ENCODE assay signal across 19 mouse cellular contexts in the genomic region with DNA sequence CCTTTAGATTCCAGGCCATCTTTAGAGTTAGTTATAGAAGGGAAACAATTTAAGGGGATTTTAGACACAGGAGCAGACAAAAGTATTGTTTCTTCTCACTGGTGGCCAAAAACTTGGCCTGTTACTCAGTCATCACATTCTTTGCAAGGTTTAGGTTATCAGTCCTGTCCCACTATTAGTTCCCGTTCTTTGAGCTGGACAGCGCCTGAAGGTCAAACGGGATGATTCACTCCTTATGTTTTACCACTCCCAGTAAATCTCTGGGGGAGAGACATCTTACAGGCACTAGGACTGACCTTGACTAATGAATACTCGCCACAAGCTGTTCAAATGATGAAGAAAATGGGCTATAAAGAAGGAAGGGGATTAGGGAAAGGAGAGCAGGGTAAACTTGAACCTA. TPM values are rescaled to one million over a fixed set of nuclear protein-coding genes. Genes with fewer than 3 reads are reported as not detected.
DNase-seq lines count a peak whose midpoint lies in the region.
"Had no signal": no experiment of that assay in that cellular context is flagged by ENCODE, and none has a peak within 500 bp of the region (broad histone marks: within the 10 kb centered on the region; RNA-seq: fewer than 3 reads in every experiment).

No protein-coding gene starts in this region.

- DNase-seq in adrenal gland, adult (ENCODE audit: inconsistent age in 2 of 2, low spot score in 1 of 2) = peak; percentile 62 to 73
- DNase-seq in adrenal gland, adult 2 months = peak; percentile 54
- DNase-seq in adrenal gland, adult 8-10 months = peak; percentile 45
- DNase-seq in adrenal gland, postnatal 10 days = peak; percentile 4
- peak; percentile 3 for DNase-seq in adrenal gland, postnatal 14 days
- DNase-seq in adrenal gland, postnatal 25 days = peak; percentile 1
- DNase-seq in adrenal gland, postnatal 36 days = peak; percentile 25 to 35

RNA-seq across cellular contexts. Expression of gene Olfr748, which starts 15.2 kb away (rescaled TPM):
- total RNA-seq in adrenal gland, adult 2 months (2021) = not detected
- polyA plus RNA-seq in adrenal gland, adult 2 months (2012; rRNA removed) = not detected in 2 replicates
- not detected for total RNA-seq in adrenal gland, adult 8-10 months (2022)
- not detected for total RNA-seq in adrenal gland, postnatal 10 days (2021)
- not detected in 2 replicates for total RNA-seq in adrenal gland, postnatal 14 days (2021)
- total RNA-seq in adrenal gland, postnatal 25 days (2021) = not detected in 2 replicates
- not detected for total RNA-seq in adrenal gland, postnatal 36 days (2021)
- total RNA-seq: adrenal gland, adult 18-20 months; adrenal gland, postnatal 4 days; CH12.LX; ES-E14; MEL had no signal
- polyA plus RNA-seq: brain, embryonic 14.5 days; C2C12; CD4-positive, CD25-positive, alpha-beta regulatory T cell, adult 4 months; cerebellum, adult 2 months; G1E; Patski had no signal

RNA-seq across cellular contexts. Expression of gene Olfr749, which starts 22.5 kb away (rescaled TPM):
- total RNA-seq in adrenal gland, adult 2 months (2021) = not detected
- polyA plus RNA-seq in adrenal gland, adult 2 months (2012; rRNA removed) = not detected in 2 replicates
- total RNA-seq in adrenal gland, adult 8-10 months (2022) = not detected
- not detected for total RNA-seq in adrenal gland, postnatal 10 days (2021)
- total RNA-seq in adrenal gland, postnatal 14 days (2021) = not detected in 2 replicates
- total RNA-seq in adrenal gland, postnatal 25 days (2021) = not detected in 2 replicates
- total RNA-seq in adrenal gland, postnatal 36 days (2021) = not detected
- total RNA-seq: adrenal gland, adult 18-20 months; adrenal gland, postnatal 4 days; CH12.LX; ES-E14; MEL had no signal
- polyA plus RNA-seq: activated CD4-positive, CD25-positive, alpha-beta regulatory T cell, adult 4 months; brain, embryonic 14.5 days; C2C12; CD4-positive, CD25-positive, alpha-beta regulatory T cell, adult 4 months; cerebellum, adult 2 months; G1E; Patski had no signal

RNA-seq across cellular contexts. Expression of gene Olfr747, which starts 29.4 kb away (rescaled TPM):
- not detected for total RNA-seq in adrenal gland, adult 2 months (2021)
- not detected in 2 replicates for polyA plus RNA-seq in adrenal gland, adult 2 months (2012; rRNA removed)
- total RNA-seq in adrenal gland, adult 8-10 months (2022) = not detected
- total RNA-seq in adrenal gland, postnatal 10 days (2021) = not detected
- total RNA-seq in adrenal gland, postnatal 14 days (2021) = not detected in 2 replicates
- total RNA-seq in adrenal gland, postnatal 25 days (2021) = not detected in 2 replicates
- not detected for total RNA-seq in adrenal gland, postnatal 36 days (2021)
- total RNA-seq: adrenal gland, adult 18-20 months; adrenal gland, postnatal 4 days; CH12.LX; ES-E14; G1E; MEL had no signal
- polyA plus RNA-seq: activated CD4-positive, CD25-positive, alpha-beta regulatory T cell, adult 4 months; brain, embryonic 14.5 days; C2C12; CD4-positive, CD25-positive, alpha-beta regulatory T cell, adult 4 months; cerebellum, adult 2 months; G1E; Patski had no signal

Comparison
In these comparisons a context has a peak if more than half of its experiments do, and no peak if none do; other contexts are left out.
1. Peak in every context shown above with its lines: DNase-seq.
2. DNase-seq: peak in every context shown above with its lines; median percentile 68 in adrenal gland, adult; 54 in adrenal gland, adult 2 months; 45 in adrenal gland, adult 8-10 months; 30 in adrenal gland, postnatal 36 days; 4 in adrenal gland, postnatal 10 days; 3 in adrenal gland, postnatal 14 days; 1 in adrenal gland, postnatal 25 days.